Mouse (Mus musculus) adrenal gland, postnatal 14 days (tissue): ENCODE results near the gene Sytl5. TPM values are rescaled to one million over a fixed set of nuclear protein-coding genes. Genes with fewer than 3 reads are reported as not detected.

Source experiments
- DNase-seq: peaks from one replicate; pipeline ENCODE4 v3.0.0; 2021; ENCODE audit warnings: mixed read lengths
- long read RNA-seq, 2 experiments: library from polyadenylated mRNA; stranded (forward); transcript quantifications; one replicate each; pipeline ENCODE4 v2.0.0; 2021
- total RNA-seq: library from RNA; stranded (reverse); gene quantifications from 2 replicates; pipeline ENCODE4 v1.2.3, GENCODE M21; 2021

Sytl5 gene
- 2.7 and 3.1 TPM in 2 replicates for total RNA-seq
- long read RNA-seq, experiment 1, result 0 reads
- long read RNA-seq, experiment 2, result 0 reads

DNA sequence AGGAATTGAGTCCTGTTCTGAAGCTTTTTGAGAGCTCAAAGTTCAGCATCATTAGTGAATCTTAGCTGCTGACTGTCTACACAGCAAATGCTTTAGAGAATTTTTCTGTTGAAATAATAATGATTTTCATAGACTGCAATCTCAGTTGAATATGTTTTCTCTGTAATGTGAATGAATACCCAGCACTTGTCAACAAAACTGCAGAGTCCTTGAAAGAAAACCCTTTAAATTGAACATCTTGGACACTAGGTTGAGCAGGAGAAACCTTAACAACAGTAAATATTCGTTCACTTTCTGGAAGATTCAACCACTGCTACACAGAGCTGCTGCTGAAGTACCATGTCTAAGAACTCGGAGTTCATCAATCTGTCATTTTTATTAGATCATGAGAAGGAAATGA lies at the start of gene Sytl5:
Sytl5 (plus strand) TSS at position 301 of the 400 bp plus-strand sequence.
- DNase-seq, result no peak

DNA sequence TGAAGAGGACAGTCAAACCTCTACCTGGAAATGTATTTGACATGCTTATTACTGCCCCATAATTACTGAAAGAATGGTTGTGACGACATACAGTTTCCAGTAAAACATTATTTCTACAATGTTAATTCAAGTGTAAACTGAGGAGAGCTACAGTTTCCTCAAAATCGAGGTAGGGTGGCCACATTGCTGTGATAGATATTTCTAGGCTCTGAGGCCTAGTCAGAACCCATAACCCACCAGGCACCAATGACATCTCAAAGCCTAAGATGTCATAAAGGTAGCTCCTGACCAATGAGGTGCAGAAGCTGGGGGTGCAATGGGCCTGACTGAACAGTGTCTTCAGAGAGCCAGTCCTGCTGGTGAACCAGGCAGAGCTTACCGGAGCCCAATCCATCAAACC lies 38.8 kb upstream of the Sytl5 start, which contains the start of gene Hypm:
Hypm (plus strand) TSS at position 301 of the 400 bp plus-strand sequence.
- no peak for DNase-seq

DNA sequence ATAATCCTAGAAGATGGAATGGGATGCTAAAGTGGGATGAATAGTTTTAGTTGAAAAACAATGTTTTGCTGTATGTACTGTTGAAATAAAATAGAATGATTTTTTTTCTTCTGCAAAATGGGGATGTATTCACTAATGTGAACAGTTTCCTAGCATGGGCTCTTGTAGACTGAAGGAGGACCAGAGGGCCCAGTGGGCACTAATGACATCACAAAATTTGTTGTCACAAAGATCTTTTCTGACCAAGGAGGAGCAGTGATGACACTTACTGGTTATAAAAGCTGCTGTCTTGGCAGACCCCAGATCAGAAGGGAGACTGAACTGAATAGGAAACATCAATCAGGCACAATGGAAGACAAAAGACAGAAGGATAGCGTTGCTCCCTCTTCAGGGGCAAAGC lies 36.0 kb upstream of the Sytl5 start, which contains the start of gene H2al3:
H2al3 (plus strand) TSS at position 301 of the 400 bp plus-strand sequence.
- DNase-seq, result no peak

DNA sequence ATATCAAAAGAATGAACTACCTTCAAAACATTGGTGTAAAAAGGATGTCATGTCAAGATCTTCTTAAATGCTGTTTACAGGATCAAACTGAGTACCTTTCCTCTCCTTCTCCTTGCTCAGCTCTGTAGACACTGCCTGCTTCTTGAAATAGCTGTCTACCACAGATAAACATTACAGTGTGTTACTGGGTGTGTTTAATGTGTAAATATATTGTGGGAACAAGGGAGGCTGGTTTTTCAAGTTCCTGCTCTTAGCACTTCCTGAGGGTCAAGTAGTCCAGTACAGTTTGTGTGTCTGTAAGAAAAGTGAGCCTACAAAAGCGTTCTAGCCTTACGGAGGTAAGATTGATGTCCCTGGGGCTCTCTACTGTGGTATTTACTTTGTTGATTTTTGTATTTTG lies 23.6 kb upstream of the Sytl5 start:
- DNase-seq, result no peak

DNA sequence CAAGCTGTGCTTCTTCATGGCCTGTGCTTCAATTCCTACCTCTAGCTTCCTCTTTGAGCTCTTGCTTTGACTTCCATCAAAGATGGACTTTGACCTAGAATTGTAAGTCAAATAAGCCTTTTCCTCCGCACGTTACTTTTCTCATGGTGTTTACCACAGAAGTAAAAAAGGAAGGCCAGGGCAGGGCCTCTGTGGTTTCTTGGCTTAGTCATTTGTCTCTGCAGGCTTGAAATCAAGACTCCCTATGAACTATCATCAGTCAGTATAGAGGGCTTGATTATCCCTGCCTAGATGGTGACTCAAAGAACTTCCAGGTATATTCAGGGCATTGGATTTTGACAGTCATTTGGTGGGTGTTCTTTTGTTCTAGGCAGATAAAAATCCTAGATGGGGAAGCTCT lies 9.9 kb upstream of the Sytl5 start:
- no peak for DNase-seq

DNA sequence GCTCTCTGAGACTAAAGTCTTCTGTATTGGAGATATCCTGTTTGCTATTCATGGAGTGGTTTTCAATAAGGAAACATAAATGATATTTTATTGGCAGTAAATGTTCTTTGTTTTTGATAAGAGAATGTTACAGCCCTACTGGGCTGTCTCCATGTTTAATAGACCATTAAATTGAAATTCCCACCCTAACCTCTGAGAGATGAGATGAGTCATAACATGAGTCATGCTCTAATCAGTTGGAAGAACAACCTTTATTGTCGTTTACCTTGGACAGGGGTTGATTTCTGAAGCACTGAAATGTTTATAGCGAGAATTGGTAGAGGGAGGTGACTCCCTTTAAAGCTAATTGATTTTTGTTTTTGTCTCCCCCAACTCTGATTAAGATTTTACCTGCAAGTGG lies 24.1 kb downstream of the Sytl5 start:
- no peak for DNase-seq

DNA sequence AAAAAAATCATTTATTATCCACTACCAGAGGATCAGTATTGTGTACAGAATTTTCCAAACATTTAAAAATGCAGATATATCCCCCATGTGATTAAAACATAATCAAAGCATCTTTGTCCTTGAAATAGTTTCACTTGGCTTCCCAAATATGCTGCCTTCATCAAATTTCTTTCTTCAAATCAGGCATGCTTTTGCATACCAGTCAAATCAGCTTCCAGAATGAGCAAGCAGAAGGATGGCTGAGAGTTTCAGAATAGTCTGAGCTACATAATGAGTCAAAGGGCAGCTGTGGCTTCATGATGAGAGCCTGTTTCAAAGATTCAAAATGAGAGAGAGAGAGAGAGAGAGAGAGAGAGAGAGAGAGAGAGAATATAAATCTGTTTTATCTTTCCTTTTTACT lies 48.4 kb downstream of the Sytl5 start:
- no peak for DNase-seq

DNA sequence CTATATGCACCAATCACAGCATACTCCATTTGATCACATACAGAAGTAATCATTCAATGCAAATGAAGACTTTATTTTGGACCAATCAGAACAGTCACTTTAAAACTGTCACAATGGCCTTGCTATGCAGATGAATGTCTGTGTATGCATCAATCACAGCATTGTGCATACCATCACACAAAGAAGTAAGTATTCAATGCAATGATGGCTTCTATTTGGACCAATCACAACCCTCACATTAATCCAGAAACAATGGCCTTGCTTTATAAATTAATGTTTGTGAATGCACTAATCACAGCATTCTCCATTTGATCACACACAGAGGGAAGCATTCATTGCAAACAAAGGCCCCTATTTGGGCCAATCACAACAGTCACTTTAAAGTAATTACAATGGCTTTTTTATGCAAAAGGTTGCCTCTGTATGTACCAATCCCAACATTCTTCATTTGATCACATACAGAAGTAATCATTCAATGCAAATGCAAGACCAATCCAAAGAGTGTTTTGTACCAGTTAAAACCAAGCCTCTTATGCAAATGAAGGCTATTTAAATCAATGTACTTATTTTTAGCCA lies 98.8 kb downstream of the Sytl5 start:
- no peak for DNase-seq

DNA sequence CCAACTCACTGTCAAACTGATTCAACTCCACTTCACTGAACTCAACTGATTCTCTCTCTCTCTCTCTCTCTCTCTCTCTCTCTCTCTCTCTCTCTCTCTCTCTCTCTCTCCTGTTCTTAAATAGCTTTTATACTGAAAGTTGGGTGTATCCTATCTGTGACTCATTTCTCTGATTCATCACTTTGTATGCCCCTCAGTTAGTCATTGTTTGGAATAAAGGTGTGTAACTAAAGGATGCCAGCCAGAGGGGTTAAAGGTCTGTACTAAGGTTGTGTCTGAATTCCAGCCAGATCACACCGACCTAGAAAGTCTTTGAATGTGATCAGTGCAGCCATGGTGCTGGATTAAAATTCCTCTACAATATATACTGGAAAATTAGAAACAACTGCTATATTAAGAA lies 115.3 kb downstream of the Sytl5 start:
- DNase-seq, result no peak

DNA sequence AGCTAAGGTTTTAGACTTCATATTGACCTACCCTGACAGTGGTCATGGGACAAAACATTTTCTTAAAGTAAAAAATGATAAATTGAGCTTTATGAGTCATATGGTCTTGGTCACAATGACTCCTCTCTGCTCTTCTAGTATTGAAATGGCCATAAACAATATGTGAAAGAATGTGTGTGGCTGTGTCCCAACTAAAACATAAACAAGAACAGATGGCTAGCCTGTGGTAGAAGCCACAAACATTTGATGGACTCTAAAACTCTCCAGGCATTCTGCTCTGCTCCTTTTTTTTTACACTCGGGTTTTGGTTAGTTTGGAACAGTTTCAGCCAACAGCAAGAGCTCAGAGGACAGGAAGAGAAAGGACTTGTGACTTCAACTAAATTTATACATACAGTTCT lies 120.5 kb downstream of the Sytl5 start:
- DNase-seq, result no peak

DNA sequence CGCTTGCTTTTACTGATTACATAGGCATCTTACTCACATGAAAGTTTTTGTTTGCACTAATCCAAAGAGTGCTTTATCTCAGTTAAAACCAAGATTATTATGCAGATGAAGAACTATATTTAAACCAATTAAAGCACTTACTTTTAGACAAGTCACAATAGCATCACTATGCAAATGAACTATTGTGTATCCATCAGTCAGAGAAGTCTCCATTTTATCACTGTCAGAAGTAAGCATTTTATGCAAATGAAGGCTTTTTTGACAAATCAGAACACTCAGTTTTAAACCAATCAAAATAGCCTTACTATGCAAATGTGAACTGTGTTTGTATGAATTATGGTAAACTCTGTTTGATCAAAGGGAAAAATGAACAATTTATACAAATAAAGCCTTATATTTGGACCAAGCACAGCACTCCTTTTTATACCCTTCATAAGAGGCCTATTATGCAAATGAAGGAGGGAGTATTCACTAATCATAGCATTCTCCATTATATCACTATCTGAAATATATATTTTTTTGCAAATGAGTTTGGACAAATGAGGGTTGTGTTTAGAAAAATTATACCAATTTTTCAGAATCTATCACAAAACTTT lies 122.4 kb downstream of the Sytl5 start:
- DNase-seq, result no peak

DNA sequence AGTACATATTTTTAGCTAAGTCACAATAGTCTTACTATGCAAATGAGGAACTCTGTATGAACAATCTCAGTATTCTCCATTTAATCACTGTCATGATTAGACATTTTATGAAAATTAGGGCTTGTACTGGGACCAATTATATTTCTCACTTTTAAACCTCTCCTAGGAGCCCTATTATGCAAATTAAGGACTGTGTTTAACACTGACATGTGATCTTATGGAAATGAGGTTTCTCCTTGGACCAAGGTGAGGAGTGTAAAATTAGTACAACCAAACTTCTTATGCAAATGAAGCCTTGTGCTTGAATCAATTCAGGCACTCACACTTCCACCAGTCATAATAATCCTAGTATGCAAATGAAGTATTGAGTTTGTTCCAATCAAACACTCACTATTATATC lies 124.8 kb downstream of the Sytl5 start:
- DNase-seq, result no peak

DNA sequence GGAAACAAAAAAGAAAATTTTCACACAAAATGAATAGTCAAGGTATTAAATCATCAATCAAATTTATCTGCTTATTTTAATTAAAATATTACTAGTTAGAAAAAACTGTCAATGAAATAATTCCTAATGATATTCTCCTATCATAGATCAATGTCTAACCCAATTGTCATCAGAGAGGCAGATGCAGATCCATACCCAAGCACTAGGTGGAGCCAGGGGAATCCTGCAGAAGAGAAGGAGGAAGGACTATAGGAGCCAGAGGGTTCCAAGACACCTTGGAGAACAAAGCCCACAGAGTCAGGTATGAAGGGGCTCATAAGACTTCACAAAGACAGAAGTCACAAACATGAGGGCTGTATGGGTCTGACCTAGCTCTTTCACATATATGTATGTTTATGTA lies 149.2 kb downstream of the Sytl5 start:
- peak; percentile 11 for DNase-seq

Other genes with a start within 250 kb of the Sytl5 start
- gene Dynlt3, start 222.6 kb upstream of the Sytl5 start, total RNA-seq, result 117 and 134 TPM in 2 replicates
- not detected in 2 replicates for gene Hypm, start 38.7 kb upstream of the Sytl5 start, total RNA-seq
- gene H2al3, start 35.9 kb upstream of the Sytl5 start, total RNA-seq, result not detected in 2 replicates
- gene Srpx, start 232.1 kb downstream of the Sytl5 start, total RNA-seq, result 6.5 and 8.7 TPM in 2 replicates